Mouse (Mus musculus): ENCODE measurements around the gene Tbc1d10a. TPM values are rescaled to one million over a fixed set of nuclear protein-coding genes. Genes with fewer than 3 reads are reported as not detected.

Gene Tbc1d10a
- total and polyA plus RNA-seq, 2 experiments from 2014 or later: 31.9 to 48.4 TPM

- H3K4me2 ChIP-seq (ENCODE audit: low read depth, low read length, poor library complexity, severe bottlenecking): no peak overlapping the region
- 98% methylated on average over 3 of the region's 3 CpGs for WGBS
- no peak overlapping the region for H3K27ac ChIP-seq (ENCODE audit: low read depth, low read length)
- H3K27me3 ChIP-seq (ENCODE audit: insufficient read depth, low read length): no peaks in the 10 kb centered on the region
- H3K9me3 ChIP-seq (ENCODE audit: low read length): no peaks in the 10 kb centered on the region
- ATAC-seq (ENCODE audit: low FRiP score) (no peak), DNase-seq (ENCODE audit: low spot score) (no peak)
- no peak overlapping the region for H3K9ac ChIP-seq (replicated peaks; ENCODE audit: low read length, poor library complexity, severe bottlenecking)
- H3K4me1 ChIP-seq (ENCODE audit: insufficient read depth, low read length): no peaks in the 10 kb centered on the region
- no peak overlapping the region for H3K4me3 ChIP-seq (ENCODE audit: low read depth, low read length)
- no peak for TF ChIP-seq CTCF (IDR thresholded peaks at IDR 0.05)
- no peaks in the 10 kb centered on the region for H3K36me3 ChIP-seq (ENCODE audit: insufficient read depth, low read length)
Measured at GRCm38 (mm10) chr11:4249151-4249550, 62.6 kb downstream of the Tbc1d10a start.

DNA sequence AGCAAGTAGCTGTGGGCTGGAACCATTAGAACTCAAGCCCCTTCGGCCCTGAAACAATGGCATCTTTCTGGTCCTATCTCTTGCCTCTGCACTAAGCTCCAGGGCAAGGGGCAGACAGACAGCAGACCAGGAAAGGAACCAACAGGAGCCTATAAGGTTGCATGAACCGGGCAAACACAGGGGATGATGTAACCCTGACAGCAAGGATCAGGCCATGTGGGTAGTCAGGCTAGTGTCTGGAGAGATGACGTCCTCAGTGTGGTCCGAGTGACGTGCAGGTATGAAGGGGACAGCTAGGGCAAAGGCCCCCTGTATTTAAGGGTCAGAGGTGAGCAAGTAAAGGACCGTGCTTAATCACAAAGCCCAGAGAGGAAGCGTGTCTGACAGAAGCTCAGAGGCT lies 63.7 kb downstream of the Tbc1d10a start:
- H3K9ac ChIP-seq (replicated peaks; ENCODE audit: low read length, poor library complexity, severe bottlenecking): no peak overlapping the region
- no peaks in the 10 kb centered on the region for H3K4me1 ChIP-seq (ENCODE audit: insufficient read depth, low read length)
- no peak overlapping the region for H3K27ac ChIP-seq (ENCODE audit: low read depth, low read length)
- no peak for TF ChIP-seq CTCF (IDR thresholded peaks at IDR 0.05)
- no peak overlapping the region for H3K4me3 ChIP-seq (ENCODE audit: low read depth, low read length)
- no peaks in the 10 kb centered on the region for H3K27me3 ChIP-seq (ENCODE audit: insufficient read depth, low read length)
- WGBS: 73% methylated on average over 7 of the region's 7 CpGs
- H3K9me3 ChIP-seq (ENCODE audit: low read length): no peaks in the 10 kb centered on the region
- no peak for ATAC-seq (ENCODE audit: low FRiP score)
- no peak for DNase-seq (ENCODE audit: low spot score)
- H3K36me3 ChIP-seq (ENCODE audit: insufficient read depth, low read length): no peaks in the 10 kb centered on the region
- H3K4me2 ChIP-seq (ENCODE audit: low read depth, low read length, poor library complexity, severe bottlenecking): no peak overlapping the region

DNA sequence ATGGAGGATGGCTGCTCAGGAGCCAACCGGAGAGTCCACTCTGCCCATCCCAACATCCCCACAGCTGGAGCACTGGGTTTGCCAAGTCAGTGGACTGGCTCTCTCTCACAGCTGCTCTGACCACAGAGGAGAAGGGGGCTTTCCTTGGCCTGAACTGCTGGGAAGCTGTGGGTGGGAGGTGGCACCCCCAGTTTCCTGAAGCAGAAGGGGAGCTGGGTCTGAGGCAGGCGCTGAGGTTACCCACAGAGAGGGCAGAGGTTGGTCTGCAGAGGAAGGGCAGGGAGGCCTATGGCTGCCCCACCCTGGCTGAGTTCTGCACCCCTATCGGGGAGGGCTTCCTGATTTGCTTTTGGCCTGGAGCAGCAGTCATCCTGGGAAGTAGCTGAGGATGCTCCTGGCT lies 64.8 kb downstream of the Tbc1d10a start:
- no peak for ATAC-seq (ENCODE audit: low FRiP score)
- no peak for TF ChIP-seq CTCF (IDR thresholded peaks at IDR 0.05)
- H3K4me3 ChIP-seq (ENCODE audit: low read depth, low read length): no peak overlapping the region
- no peak overlapping the region for H3K9ac ChIP-seq (replicated peaks; ENCODE audit: low read length, poor library complexity, severe bottlenecking)
- H3K9me3 ChIP-seq (ENCODE audit: low read length): no peaks in the 10 kb centered on the region
- no peak overlapping the region for H3K4me2 ChIP-seq (ENCODE audit: low read depth, low read length, poor library complexity, severe bottlenecking)
- H3K36me3 ChIP-seq (ENCODE audit: insufficient read depth, low read length): no peaks in the 10 kb centered on the region
- no peak for DNase-seq (ENCODE audit: low spot score)
- no peak overlapping the region for H3K27ac ChIP-seq (ENCODE audit: low read depth, low read length)
- 73% methylated on average over 3 of the region's 3 CpGs for WGBS
- H3K27me3 ChIP-seq (ENCODE audit: insufficient read depth, low read length): no peaks in the 10 kb centered on the region
- no peaks in the 10 kb centered on the region for H3K4me1 ChIP-seq (ENCODE audit: insufficient read depth, low read length)

- Histone ChIP-seq H3K4me2 (ENCODE audit: low read depth, low read length, poor library complexity, severe bottlenecking) (no peak overlapping the region), H3K27me3 (ENCODE audit: insufficient read depth, low read length) (no peaks in the 10 kb centered on the region), H3K36me3 (ENCODE audit: insufficient read depth, low read length) (no peaks in the 10 kb centered on the region), H3K9ac (replicated peaks; ENCODE audit: low read length, poor library complexity, severe bottlenecking) (no peak overlapping the region), H3K4me1 (ENCODE audit: insufficient read depth, low read length) (no peaks in the 10 kb centered on the region), H3K9me3 (ENCODE audit: low read length) (no peaks in the 10 kb centered on the region), H3K27ac (ENCODE audit: low read depth, low read length) (no peak overlapping the region), H3K4me3 (ENCODE audit: low read depth, low read length) (no peak overlapping the region)
- ATAC-seq (ENCODE audit: low FRiP score) (no peak), DNase-seq (ENCODE audit: low spot score) (no peak)
- WGBS: 65% methylated on average over 2 of the region's 2 CpGs
- TF ChIP-seq CTCF (IDR thresholded peaks at IDR 0.05): no peak
Measured at GRCm38 (mm10) chr11:4252886-4253285, 66.3 kb downstream of the Tbc1d10a start.

GRCm38 (mm10) chr11:4256846-4257607 lies 70.4 kb downstream of the Tbc1d10a start, which contains the start of gene Lif:
TSS of gene Lif (plus strand) at chr11:4257557.
- ATAC-seq (ENCODE audit: low FRiP score) (no peak), DNase-seq (ENCODE audit: low spot score) (no peak)
- Histone ChIP-seq H3K4me2 (ENCODE audit: low read depth, low read length, poor library complexity, severe bottlenecking) (no peak within 1 kb of the TSS), H3K27ac (ENCODE audit: low read depth, low read length) (no peak within 1 kb of the TSS), H3K4me3 (ENCODE audit: low read depth, low read length) (no peak within 1 kb of the TSS), H3K27me3 (ENCODE audit: insufficient read depth, low read length) (peaks cover 5% of the 10 kb centered on the region; the same call in 1 of the 2 replicates), H3K36me3 (ENCODE audit: insufficient read depth, low read length) (no peaks in the 10 kb centered on the region), H3K4me1 (ENCODE audit: insufficient read depth, low read length) (0 out of 2 replicates have a peak, but pooled peaks cover 5% of the 10 kb centered on the region), H3K9ac (replicated peaks; ENCODE audit: low read length, poor library complexity, severe bottlenecking) (no peak within 1 kb of the TSS), H3K9me3 (ENCODE audit: low read length) (no peaks in the 10 kb centered on the region)
- no peak for TF ChIP-seq CTCF (IDR thresholded peaks at IDR 0.05)
- WGBS: 66% methylated on average over 11 of the region's 11 CpGs

- 48% methylated on average over 5 of the region's 5 CpGs for WGBS
- Histone ChIP-seq H3K9ac (replicated peaks; ENCODE audit: low read length, poor library complexity, severe bottlenecking) (no peak overlapping the region), H3K4me2 (ENCODE audit: low read depth, low read length, poor library complexity, severe bottlenecking) (no peak overlapping the region), H3K4me3 (ENCODE audit: low read depth, low read length) (no peak overlapping the region), H3K27ac (ENCODE audit: low read depth, low read length) (no peak overlapping the region), H3K27me3 (ENCODE audit: insufficient read depth, low read length) (peaks cover 5% of the 10 kb centered on the region; the same call in 1 of the 2 replicates), H3K4me1 (ENCODE audit: insufficient read depth, low read length) (0 out of 2 replicates have a peak, but pooled peaks cover 5% of the 10 kb centered on the region), H3K9me3 (ENCODE audit: low read length) (no peaks in the 10 kb centered on the region), H3K36me3 (ENCODE audit: insufficient read depth, low read length) (no peaks in the 10 kb centered on the region)
- TF ChIP-seq CTCF (IDR thresholded peaks at IDR 0.05): no peak
- DNase-seq (ENCODE audit: low spot score) (no peak), ATAC-seq (ENCODE audit: low FRiP score) (no peak)
Measured at GRCm38 (mm10) chr11:4257756-4258155, 71.2 kb downstream of the Tbc1d10a start.

Data from midbrain, postnatal 0 days (tissue).